Mouse (Mus musculus): ENCODE measurements around the gene Clec10a.

DNA sequence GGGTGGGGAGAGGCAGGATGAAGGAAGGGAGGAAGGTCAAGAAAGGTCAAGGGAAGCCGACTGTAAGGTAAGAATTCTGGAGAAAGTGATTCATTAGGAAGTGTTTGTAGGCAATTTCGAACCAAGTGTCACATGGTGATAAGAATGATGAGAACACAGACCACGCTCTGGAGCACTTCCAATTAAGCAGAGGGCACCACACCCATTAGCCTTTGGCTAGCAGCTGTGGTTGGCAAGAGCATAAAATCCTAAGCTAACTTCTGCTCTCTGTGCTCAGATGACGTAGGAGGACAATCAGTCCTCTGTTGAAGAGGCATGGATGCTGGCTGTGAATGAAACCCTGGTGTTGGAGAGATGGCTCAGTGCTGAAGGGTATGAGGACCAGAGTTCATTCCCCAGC lies 41.4 kb upstream of the Clec10a start:
- TF ChIP-seq CTCF (IDR thresholded peaks at IDR 0.05; ENCODE audit: control insufficient read depth, insufficient read depth, insufficient replicate concordance, low read depth, low read length) = no peak
- no peak for TF ChIP-seq POLR2A (IDR thresholded peaks at IDR 0.05; ENCODE audit: control insufficient read depth, low read depth, low read length)
